Mouse (Mus musculus) heart, postnatal 0 days (tissue): ENCODE measurements around the gene Baiap2.

ENCODE experiments used
- CTCF ChIP-seq: IDR thresholded peaks from 2 replicates; pipeline ENCODE4 v1.5.1; 2016; ENCODE audit warnings: antibody characterized with exemption, control low read depth, low read depth
- EP300 ChIP-seq: IDR thresholded peaks from 2 replicates; pipeline ENCODE4 v1.6.1; 2016; ENCODE audit warnings: antibody characterized with exemption, low read depth

DNA sequence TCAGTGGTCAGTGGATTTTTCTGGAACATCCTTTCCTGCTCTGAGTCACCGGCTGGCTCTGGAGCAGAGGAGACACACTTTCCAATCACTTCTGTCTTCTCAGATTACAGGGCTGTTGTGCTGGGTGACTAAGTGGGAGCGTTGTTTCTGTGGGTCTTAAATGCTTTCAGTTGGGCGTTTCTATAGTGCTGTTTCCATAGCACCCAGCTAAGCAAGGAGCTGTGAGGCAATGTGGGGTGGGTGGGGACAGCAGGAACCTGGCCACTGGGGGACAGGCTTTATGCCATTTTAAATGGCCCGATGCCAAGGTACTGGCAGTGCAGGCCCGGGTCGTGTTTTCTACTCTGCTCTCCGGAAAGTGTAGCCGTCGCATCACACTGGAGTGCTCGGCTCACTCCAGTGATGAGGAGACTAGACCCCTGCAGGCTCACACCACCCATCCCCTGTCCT, 46.6 kb downstream of the Baiap2 start:
- TF ChIP-seq CTCF (peak; percentile 15; the same call in 1 of the 2 replicates), EP300 (no peak)
